Mouse (Mus musculus): Measurements from ENCODE around the gene Txnrd3. TPM values are rescaled to one million over a fixed set of nuclear protein-coding genes. Genes with fewer than 3 reads are reported as not detected.
A peak's percentile ranks its signal among the peaks of the same experiment; 100 is the strongest.

The Txnrd3 gene
- polyA plus RNA-seq (2012; fragmentation: generic; extraction: Trizol), result 9.5 TPM

- Histone ChIP-seq H3K27me3 (ENCODE audit: control insufficient read depth, insufficient read depth, insufficient read length) (no peaks in the 10 kb centered on the region), H3ac (ENCODE audit: control insufficient read depth, insufficient read length) (peak within 1 kb of the TSS; percentile 2), H3K79me2 (ENCODE audit: control insufficient read depth, insufficient read depth) (no peaks in the 10 kb centered on the region), H3K4me2 (ENCODE audit: low read depth) (peak within 1 kb of the TSS; percentile 69), H3K4me3 (peak within 1 kb of the TSS; percentile 41), H3K36me3 (ENCODE audit: control insufficient read depth, insufficient read depth) (no peaks in the 10 kb centered on the region)
- TF ChIP-seq USF1 (IDR thresholded peaks at IDR 0.05; ENCODE audit: low read depth), result no peak
- no peak for TF ChIP-seq TCF3 (IDR thresholded peaks at IDR 0.05; ENCODE audit: insufficient read length, low read depth)
- TF ChIP-seq TCF12 (IDR thresholded peaks at IDR 0.05; ENCODE audit: insufficient read depth, poor library complexity, severe bottlenecking), result no peak
- TF ChIP-seq POLR2A (IDR thresholded peaks at IDR 0.05; ENCODE audit: insufficient read length, low read depth), result peak; percentile 55
- no peak for TF ChIP-seq MYOG (IDR thresholded peaks at IDR 0.05; ENCODE audit: control insufficient read depth in 1 of 3, insufficient read depth in 1 of 3, insufficient read length in 2 of 3, low read depth in 2 of 3)
- no peak for TF ChIP-seq MYOD1 (IDR thresholded peaks at IDR 0.05; ENCODE audit: control insufficient read depth in 1 of 3, insufficient read length in 2 of 3, low read depth in 2 of 3)
- TF ChIP-seq MAX (IDR thresholded peaks at IDR 0.05; ENCODE audit: low read depth), result no peak
Measured at GRCm38 (mm10) chr6:89643798-89644270, at the start of gene Txnrd3. Gene Txnrd3 (plus strand): TSS chr6:89643988.

- Histone ChIP-seq H3K4me2 (ENCODE audit: low read depth) (peak within 1 kb of the TSS; percentile 69), H3K27me3 (ENCODE audit: control insufficient read depth, insufficient read depth, insufficient read length) (no peaks in the 10 kb centered on the region), H3K79me2 (ENCODE audit: control insufficient read depth, insufficient read depth) (no peaks in the 10 kb centered on the region), H3K4me3 (peak within 1 kb of the TSS; percentile 16), H3K36me3 (ENCODE audit: control insufficient read depth, insufficient read depth) (no peaks in the 10 kb centered on the region), H3ac (ENCODE audit: control insufficient read depth, insufficient read length) (peak within 1 kb of the TSS; percentile 2)
- TF ChIP-seq E2F4 (IDR thresholded peaks at IDR 0.05; ENCODE audit: insufficient read depth), result no peak
- TF ChIP-seq MYOG (IDR thresholded peaks at IDR 0.05; ENCODE audit: control insufficient read depth in 1 of 3, insufficient read depth in 1 of 3, insufficient read length in 2 of 3, low read depth in 2 of 3), result peak in 1 of 3 experiments; percentile 36
- TF ChIP-seq POLR2AphosphoS2 (IDR thresholded peaks at IDR 0.05; ENCODE audit: insufficient read length, low read depth), result no peak
- TF ChIP-seq USF1 (IDR thresholded peaks at IDR 0.05; ENCODE audit: low read depth), result no peak
- no peak for TF ChIP-seq MAX (IDR thresholded peaks at IDR 0.05; ENCODE audit: low read depth)
- no peak for TF ChIP-seq SRF (IDR thresholded peaks at IDR 0.05; ENCODE audit: control insufficient read depth, insufficient read length, low read depth)
- no peak for TF ChIP-seq CEBPB (IDR thresholded peaks at IDR 0.05; ENCODE audit: insufficient read depth, poor library complexity, severe bottlenecking)
- TF ChIP-seq TCF3 (IDR thresholded peaks at IDR 0.05; ENCODE audit: insufficient read length, low read depth), result no peak
- peak in 1 of 3 experiments; percentile 8 for TF ChIP-seq MYOD1 (IDR thresholded peaks at IDR 0.05; ENCODE audit: control insufficient read depth in 1 of 3, insufficient read length in 2 of 3, low read depth in 2 of 3)
- TF ChIP-seq POLR2A (IDR thresholded peaks at IDR 0.05; ENCODE audit: insufficient read length, low read depth), result peak; percentile 72
- no peak for TF ChIP-seq TCF12 (IDR thresholded peaks at IDR 0.05; ENCODE audit: insufficient read depth, poor library complexity, severe bottlenecking)
- no peak for TF ChIP-seq REST (IDR thresholded peaks at IDR 0.05; ENCODE audit: insufficient read depth, insufficient read length)
Measured at GRCm38 (mm10) chr6:89595018-89595776, 48.6 kb upstream of the Txnrd3 start, which contains the start of gene Chchd6. Gene Chchd6 (minus strand): TSS chr6:89595652.

GRCm38 (mm10) chr6:89595777-89596146, 48.0 kb upstream of the Txnrd3 start:
- H3K4me3 ChIP-seq, result peak overlapping the region; percentile 16
- H3K36me3 ChIP-seq (ENCODE audit: control insufficient read depth, insufficient read depth), result no peaks in the 10 kb centered on the region
- no peak for TF ChIP-seq MYOD1 (IDR thresholded peaks at IDR 0.05; ENCODE audit: control insufficient read depth in 1 of 3, insufficient read length in 2 of 3, low read depth in 2 of 3)
- no peak for TF ChIP-seq MAX (IDR thresholded peaks at IDR 0.05; ENCODE audit: low read depth)
- no peak for TF ChIP-seq REST (IDR thresholded peaks at IDR 0.05; ENCODE audit: insufficient read depth, insufficient read length)
- TF ChIP-seq TCF12 (IDR thresholded peaks at IDR 0.05; ENCODE audit: insufficient read depth, poor library complexity, severe bottlenecking), result no peak
- no peak for TF ChIP-seq USF1 (IDR thresholded peaks at IDR 0.05; ENCODE audit: low read depth)
- no peak for TF ChIP-seq SRF (IDR thresholded peaks at IDR 0.05; ENCODE audit: control insufficient read depth, insufficient read length, low read depth)
- TF ChIP-seq MYOG (IDR thresholded peaks at IDR 0.05; ENCODE audit: control insufficient read depth in 1 of 3, insufficient read depth in 1 of 3, insufficient read length in 2 of 3, low read depth in 2 of 3), result no peak
- TF ChIP-seq TCF3 (IDR thresholded peaks at IDR 0.05; ENCODE audit: insufficient read length, low read depth), result no peak
- TF ChIP-seq E2F4 (IDR thresholded peaks at IDR 0.05; ENCODE audit: insufficient read depth), result no peak
- no peak for TF ChIP-seq CEBPB (IDR thresholded peaks at IDR 0.05; ENCODE audit: insufficient read depth, poor library complexity, severe bottlenecking)
- TF ChIP-seq POLR2AphosphoS2 (IDR thresholded peaks at IDR 0.05; ENCODE audit: insufficient read length, low read depth), result no peak
- TF ChIP-seq POLR2A (IDR thresholded peaks at IDR 0.05; ENCODE audit: insufficient read length, low read depth), result no peak
- peak overlapping the region; percentile 2 for H3ac ChIP-seq (ENCODE audit: control insufficient read depth, insufficient read length)
- no peaks in the 10 kb centered on the region for H3K27me3 ChIP-seq (ENCODE audit: control insufficient read depth, insufficient read depth, insufficient read length)
- H3K4me2 ChIP-seq (ENCODE audit: low read depth), result peak overlapping the region; percentile 13
- no peaks in the 10 kb centered on the region for H3K79me2 ChIP-seq (ENCODE audit: control insufficient read depth, insufficient read depth)

- no peak overlapping the region for H3K4me2 ChIP-seq (ENCODE audit: low read depth)
- no peaks in the 10 kb centered on the region for H3K27me3 ChIP-seq (ENCODE audit: control insufficient read depth, insufficient read depth, insufficient read length)
- H3K4me3 ChIP-seq, result no peak overlapping the region
- no peaks in the 10 kb centered on the region for H3K36me3 ChIP-seq (ENCODE audit: control insufficient read depth, insufficient read depth)
- no peaks in the 10 kb centered on the region for H3K79me2 ChIP-seq (ENCODE audit: control insufficient read depth, insufficient read depth)
- TF ChIP-seq TCF12 (IDR thresholded peaks at IDR 0.05; ENCODE audit: insufficient read depth, poor library complexity, severe bottlenecking) (no peak), TCF3 (IDR thresholded peaks at IDR 0.05; ENCODE audit: insufficient read length, low read depth) (no peak), MAX (IDR thresholded peaks at IDR 0.05; ENCODE audit: low read depth) (no peak), POLR2A (IDR thresholded peaks at IDR 0.05; ENCODE audit: insufficient read length, low read depth) (no peak), REST (IDR thresholded peaks at IDR 0.05; ENCODE audit: insufficient read depth, insufficient read length) (no peak), POLR2AphosphoS2 (IDR thresholded peaks at IDR 0.05; ENCODE audit: insufficient read length, low read depth) (no peak), E2F4 (IDR thresholded peaks at IDR 0.05; ENCODE audit: insufficient read depth) (no peak), CEBPB (IDR thresholded peaks at IDR 0.05; ENCODE audit: insufficient read depth, poor library complexity, severe bottlenecking) (no peak), SRF (IDR thresholded peaks at IDR 0.05; ENCODE audit: control insufficient read depth, insufficient read length, low read depth) (no peak), MYOG (IDR thresholded peaks at IDR 0.05; ENCODE audit: control insufficient read depth in 1 of 3, insufficient read depth in 1 of 3, insufficient read length in 2 of 3, low read depth in 2 of 3) (no peak), MYOD1 (IDR thresholded peaks at IDR 0.05; ENCODE audit: control insufficient read depth in 1 of 3, insufficient read length in 2 of 3, low read depth in 2 of 3) (no peak), USF1 (IDR thresholded peaks at IDR 0.05; ENCODE audit: low read depth) (no peak)
- H3ac ChIP-seq (ENCODE audit: control insufficient read depth, insufficient read length), result no peak overlapping the region
Measured at GRCm38 (mm10) chr6:89596510-89596909, 47.3 kb upstream of the Txnrd3 start.
